Mouse (Mus musculus) gonadal fat pad, adult 2 months (tissue): ENCODE data around the gene Hnrnpa0. TPM values are rescaled to one million over a fixed set of nuclear protein-coding genes. Genes with fewer than 3 reads are reported as not detected.
"Not testable (repeated sequence)": the region's sequence is repeated elsewhere in the genome, so short reads cannot be mapped to it uniquely, and the experiment has no call there.

ENCODE experiments used
- DNase-seq: peaks from one replicate; pipeline ENCODE4 v3.0.0-alpha.2; 2012; ENCODE audit warnings: low read depth
- polyA plus RNA-seq: library from polyadenylated mRNA; depleted of rRNA; stranded (reverse); fragments of >200 nt; gene quantifications from 2 replicates; pipeline ENCODE4 v1.2.3, GENCODE M21; 2012; rRNA removed

The Hnrnpa0 gene
- polyA plus RNA-seq: 41.5 and 60.4 TPM in 2 replicates

DNA sequence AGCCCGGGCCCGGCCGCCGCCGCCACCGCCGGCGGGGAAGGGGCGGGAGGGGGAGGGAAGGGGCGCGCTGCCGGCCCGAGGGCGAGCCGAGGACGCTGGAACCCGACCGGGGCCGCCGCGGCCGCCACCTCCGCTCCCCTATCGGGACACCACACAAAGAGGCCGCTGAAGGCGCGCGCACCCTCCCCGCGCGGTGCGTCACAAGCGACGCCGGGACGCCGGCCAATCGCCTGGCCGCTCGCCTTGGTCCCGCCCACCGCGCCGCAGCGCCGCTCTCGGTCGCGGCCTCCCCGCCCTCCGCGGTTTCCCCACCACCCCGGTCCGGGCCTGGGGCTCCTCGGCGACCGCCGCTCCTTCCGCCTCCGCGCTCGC lies at the start of gene Hnrnpa0:
Gene Hnrnpa0 (minus strand): TSS at position 161 of the 372 bp plus-strand sequence.
- DNase-seq: no peak

DNA sequence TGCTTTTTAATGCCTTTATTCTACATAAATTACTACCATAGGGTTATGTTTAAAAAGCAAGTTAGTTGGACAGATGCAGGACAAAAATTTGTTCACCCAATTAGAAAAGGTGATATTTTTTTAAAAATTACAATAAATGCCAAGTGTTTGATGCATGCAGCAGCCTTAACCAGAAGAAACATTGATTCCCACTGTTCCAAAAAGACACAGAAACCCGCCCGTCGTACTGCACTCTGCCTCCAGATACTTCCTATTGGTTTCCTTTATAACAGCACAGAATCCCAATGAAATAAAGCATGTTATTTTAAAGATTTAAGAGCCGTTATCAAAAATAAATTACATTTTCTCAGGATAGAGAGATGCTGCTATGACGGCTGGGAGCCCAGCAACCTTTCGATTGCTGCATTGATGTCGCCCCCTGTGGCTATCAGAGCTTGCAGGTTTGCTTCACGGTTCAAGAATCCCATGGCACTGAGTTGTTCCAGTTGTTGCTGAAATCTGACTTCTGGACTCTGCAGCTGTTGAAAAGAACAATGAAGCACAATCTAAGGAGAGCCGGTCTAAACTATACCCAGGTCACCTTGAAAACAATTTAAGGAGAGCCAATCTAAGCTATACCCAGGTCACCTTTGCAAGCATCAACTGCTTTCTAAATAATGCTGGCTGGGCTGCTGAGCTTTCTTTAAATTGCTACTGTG lies 49.3 kb upstream of the Hnrnpa0 start:
- DNase-seq: no peak

DNA sequence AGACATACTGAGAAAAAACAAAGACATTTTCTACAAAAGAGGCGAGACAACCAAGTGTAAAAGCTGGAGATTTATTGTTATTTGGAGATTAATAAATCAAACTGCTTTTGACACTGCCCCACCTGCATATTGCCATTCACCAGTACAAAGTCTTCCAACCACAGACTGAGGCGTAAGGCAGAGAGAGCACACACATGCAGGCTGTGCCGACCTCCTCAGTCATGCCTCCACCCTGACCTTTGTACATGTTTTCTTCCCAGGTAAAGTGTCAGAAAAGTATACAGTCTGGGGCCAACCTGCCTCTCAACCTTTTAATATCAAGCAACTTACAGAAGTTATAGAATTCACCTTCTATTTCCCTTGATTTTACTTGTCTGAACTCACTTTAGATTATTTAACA lies 47.7 kb upstream of the Hnrnpa0 start:
- no peak for DNase-seq

DNA sequence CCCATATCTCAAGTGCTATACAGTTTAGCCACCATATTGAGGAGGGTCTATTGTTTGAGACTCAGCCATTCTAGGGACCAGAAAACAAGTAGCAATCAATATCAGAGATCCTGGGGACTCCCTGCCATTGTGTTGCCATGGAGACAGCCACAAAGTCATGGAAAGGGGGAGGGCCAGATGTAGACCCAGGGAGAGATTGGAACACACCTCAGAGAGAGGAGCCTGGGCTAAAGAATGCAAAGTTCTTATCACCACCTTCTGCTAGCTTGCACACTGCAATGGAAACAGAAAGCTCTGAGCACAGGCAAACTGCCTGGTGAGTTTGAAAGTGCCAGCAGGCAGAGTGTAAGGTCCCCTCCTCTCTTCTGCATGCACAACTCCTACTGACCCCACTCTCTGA lies 39.8 kb upstream of the Hnrnpa0 start:
- DNase-seq: no peak

DNA sequence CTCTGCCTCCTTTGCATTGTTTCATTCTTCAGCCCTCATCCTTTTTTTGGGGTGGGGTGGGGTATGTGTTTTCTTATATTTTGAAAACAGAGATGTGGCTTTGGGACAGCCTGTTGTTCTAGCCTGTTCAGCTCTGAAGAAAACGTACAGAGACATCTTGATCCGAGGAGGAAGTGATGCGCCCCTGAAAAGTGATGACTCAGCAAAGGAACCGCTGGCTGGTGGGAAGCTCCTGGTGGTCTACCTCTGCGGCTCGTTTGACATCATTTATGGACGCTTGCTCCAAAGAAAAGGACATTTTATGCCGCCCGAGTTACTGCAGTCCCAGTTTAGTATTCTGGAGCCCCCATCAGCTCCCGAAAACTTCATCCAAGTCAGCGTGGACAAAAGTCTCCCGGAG lies 35.0 kb upstream of the Hnrnpa0 start:
- DNase-seq: no peak

DNA sequence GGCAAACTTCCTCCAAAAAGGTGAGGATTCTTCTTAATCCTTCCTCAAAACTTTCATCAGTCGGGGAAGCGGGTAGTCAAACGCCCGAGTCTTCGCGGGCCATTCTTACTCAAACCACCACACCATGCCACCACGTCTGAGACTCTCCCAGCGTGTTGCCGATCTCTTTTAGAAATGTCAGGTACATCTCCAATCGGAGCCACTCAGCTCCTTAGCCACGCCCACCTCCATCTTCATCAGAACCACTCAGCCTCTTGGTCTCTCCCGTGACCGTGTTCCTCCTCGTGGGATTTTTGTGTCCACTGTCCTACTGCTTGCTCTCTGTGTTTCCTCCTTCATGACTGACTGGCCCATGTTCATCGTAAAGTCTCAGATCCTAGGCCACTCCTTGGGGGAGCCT lies 32.4 kb upstream of the Hnrnpa0 start:
- DNase-seq: no peak

DNA sequence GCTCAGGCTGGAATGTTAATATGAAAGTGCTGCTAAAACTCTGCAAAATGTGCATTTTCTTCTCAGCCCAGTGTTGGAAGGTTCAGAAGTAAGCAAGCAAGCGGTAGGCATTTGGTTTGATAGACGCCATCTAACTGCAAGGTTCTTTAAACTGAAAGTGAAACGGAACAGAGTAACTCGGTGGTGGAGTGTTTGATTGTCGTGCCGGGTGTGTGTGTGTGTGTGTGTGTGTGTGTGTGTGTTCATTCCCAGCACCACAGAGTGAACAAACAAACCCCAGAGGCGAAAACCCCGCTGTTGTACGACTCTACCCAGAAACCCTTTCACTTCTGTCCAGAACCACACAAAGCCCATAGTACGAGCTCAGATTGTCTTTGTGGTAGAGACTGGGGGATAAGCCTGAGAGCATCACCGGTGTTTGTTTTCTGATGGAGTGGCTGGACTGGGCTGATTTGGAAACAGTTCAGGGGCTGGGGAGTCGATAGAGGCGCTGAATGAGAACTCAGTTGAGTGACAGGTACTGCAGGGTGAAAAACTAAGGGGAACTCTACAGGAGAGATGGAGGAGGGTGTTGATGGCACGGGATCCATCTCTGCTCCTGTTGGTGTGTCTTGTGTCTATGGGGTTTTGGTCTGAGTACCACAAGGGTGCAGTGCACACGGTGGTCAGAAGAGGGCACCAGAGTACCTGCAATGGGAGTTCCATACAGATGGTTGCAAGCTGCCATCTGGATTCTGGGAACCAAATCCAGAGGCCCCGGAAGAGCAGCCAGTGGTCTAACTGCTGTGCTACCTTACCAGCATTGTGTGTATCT lies 29.9 kb upstream of the Hnrnpa0 start:
- no peak for DNase-seq

DNA sequence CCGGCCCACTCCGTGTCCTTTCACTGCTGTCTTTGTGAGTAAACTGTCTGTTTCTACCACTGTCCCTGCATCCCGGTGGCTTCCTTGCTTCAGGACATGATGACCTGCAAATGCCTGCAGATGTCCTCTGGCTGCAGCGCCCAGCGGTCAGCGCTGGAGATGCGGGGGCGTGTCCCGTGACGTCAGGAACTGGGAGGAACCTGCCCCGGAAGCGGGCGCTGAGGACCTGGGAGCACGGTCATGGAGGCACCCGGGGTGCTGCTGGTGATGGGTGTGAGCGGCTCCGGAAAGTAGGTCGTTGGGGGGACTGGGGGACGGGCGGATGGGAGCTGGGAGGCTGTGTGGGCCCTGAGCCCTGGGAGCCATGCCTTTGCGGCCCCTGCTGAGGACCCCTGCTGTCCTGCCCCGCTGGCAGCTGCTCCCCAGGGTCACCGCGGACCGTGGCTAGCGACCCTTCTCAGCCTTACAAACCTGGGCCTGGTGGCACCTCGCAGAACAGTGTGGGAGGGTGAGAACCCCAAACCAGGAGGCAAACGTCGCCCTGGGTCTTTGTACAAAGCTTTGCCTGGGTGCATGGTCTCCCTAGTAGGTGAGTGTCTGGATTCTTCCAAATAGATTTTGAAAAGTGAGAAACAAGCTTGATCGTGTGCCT lies 29.2 kb upstream of the Hnrnpa0 start, which contains the start of gene Idnk:
Gene Idnk (plus strand): TSS at position 203 of the 652 bp plus-strand sequence.
- no peak for DNase-seq

DNA sequence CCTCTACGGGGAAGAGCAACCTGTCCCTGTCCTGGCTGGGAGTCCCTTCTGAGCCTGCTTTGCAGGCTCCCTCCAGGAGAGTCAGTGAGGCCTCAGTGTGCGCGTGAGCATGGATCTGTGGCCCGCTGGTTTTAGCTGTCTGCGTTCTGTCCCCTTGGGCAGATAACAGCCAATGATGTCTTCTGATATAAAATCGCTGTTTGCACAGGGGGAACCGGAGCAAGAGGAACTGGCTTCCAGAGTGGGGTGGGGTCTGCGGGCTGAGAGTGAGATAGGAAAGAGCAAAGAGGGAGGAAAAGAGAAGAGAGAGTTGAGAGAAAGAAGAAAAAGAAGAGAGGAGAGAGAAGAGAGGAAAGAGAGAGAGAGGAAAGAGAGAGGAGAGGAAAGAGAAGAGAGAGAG lies 28.7 kb upstream of the Hnrnpa0 start:
- no peak for DNase-seq

DNA sequence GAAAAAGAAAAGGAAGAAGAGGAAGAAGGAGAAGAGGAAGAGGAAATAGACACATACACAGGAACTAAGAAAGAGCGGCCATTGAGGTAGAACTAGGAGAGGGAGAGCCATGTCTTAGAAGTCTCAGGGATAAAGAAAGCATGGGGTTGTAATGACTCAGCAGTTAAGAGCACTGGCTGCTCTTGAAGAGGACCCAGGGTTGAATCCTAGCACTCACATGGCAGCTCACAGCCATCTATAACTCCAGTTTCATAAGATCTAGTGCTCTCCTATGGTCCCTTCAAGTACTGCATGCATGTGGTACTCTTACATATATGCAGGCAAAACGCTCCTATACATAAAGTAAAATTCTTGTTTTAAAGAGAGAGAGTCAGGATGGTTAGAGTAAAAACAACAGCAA lies 27.7 kb upstream of the Hnrnpa0 start:
- no peak for DNase-seq

DNA sequence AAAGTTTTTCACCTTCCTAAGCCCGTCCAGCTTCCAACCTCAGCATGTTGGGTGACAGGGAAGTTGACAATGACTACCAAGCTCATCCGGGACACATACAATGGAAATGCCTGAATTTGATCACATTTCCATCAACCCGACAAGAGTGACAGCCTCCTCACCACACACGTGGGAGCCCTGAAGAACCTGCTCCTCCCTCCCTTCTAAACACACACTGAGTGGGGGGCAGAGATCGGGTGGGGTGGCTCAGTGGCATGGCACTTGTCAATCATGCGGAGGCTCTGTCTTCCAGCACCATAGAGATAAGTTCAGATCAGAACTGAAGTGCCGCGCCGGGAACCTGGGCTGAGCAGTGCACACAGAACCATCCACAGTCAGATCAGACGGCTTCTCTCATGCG lies 22.1 kb upstream of the Hnrnpa0 start:
- DNase-seq: no peak

DNA sequence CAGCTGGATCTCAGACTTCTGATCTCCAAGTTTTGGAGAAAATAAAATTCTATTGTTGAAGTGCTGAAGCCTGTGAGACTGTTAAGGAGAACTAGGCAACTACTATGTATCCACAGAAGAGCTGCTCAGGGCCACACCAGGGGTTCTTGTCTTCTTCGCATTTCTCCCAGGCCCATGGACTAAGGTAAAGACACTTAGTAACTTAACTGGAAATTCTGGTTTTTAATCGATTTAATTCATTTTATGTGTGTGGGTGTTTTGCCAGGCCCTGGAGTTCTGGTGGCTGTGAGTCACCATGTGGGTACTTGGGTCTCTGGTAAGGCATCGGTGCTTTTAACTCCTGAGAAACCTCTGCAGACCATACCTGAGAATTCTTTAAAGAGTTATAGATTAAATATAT lies 21.3 kb upstream of the Hnrnpa0 start:
- no peak for DNase-seq

DNA sequence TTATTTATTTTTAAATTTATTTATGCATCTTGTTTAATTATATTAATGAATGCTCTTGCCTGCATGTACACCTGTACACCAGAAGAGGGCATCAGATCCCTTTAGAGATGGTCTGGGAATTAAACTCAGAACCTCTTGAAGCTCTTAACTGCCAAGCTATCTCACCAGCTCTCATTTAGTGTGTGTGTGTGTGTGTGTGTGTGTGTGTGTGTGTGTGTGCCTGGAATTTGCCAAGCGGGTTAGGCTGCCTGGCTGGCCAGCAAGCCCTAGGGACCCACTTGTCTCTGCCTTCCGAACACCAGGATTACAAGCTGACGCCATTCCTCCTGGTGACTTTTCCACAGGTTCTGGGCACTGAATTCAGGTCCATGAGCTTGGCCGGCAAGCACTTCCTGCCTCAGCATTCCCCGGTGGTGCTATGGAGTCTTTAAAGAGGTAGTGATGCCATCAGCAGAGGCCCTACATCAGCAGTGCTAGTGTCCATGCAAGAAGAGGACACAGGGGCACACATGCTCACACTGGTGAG lies 20.7 kb upstream of the Hnrnpa0 start:
- DNase-seq: no peak

DNA sequence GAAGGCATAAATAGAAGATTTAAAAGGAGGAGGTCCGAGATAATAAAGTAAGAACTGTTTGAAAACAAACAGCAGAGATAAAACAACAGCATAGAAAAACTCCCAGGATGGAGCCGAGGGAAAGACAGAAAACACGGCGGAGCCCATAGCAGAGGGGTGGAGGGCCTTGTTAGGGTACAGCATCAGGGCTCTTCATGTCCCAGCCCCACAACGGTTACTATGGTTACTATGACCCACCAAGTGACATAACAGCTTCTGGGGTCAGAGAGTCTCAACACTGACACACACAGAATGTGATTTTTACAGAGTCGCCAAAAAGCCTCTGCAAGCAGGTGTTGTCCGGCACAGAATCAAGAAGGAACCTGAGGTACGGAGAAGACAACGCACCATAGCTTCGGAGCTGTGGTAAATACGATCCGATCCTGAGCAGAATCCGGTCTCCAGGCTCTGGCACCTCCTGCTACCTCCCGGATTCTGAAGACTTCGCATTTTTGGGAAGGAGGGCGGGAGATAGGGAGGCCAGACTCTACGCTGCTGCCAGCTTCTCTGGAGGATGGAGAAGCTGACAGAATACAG lies 20.0 kb upstream of the Hnrnpa0 start:
- DNase-seq: no peak

DNA sequence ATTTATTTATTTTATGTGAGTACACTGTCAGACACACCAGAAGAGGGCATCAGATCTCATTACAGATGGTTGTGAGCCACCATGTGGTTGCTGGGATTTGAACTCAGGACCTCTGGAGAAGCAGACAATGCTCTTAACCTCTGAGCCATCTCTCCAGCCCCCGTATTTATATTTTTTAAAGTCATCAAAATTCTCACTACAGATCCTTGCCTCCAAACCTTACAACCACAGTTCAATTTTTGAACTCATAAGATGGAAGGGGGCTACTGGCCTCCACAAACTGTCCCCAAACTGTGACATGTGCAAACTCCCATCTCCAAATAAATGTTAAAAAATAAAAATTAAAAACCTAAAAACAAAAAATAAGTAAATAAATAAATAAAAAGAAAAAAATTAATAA lies 19.4 kb upstream of the Hnrnpa0 start:
- no peak for DNase-seq

DNA sequence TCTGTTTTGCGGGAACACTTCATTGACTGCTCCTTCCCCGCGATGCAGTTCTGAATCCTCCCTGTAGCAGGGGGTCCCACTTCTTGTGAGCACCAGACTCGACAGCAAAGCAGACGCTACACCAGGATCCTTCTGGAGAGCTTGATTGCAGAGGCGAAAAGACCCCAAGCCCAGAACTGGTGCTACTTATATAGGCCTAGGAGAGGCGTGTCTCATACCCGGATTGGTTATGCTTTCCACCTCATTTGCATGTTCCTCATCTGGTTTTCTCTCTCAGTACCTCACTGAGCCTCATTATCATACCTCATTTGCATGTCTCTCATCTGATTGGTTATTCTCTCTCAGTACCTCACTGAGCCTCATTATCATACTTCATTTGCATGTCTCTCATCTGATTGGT lies 18.2 kb upstream of the Hnrnpa0 start:
- not testable (repeated sequence) for DNase-seq

DNA sequence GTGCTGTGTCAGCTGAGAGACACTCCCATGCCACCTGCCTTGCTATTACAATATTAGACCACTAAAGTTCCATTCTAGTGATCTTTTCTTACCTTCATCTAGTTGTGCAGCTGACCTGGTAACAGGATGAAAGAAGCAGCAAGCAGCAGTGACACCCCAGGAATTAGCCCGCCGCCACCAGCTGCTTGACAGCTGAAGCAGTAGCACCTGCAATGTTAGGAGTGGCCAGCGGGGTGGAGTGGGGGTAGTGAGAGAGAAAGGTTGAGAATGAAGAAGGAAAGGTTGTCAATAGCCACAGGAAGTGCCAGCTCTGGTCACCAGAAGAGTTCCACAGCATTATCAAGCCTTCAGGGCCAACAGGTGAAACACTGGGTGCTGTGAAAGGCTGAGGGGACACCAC lies 3.3 kb upstream of the Hnrnpa0 start:
- no peak for DNase-seq

DNA sequence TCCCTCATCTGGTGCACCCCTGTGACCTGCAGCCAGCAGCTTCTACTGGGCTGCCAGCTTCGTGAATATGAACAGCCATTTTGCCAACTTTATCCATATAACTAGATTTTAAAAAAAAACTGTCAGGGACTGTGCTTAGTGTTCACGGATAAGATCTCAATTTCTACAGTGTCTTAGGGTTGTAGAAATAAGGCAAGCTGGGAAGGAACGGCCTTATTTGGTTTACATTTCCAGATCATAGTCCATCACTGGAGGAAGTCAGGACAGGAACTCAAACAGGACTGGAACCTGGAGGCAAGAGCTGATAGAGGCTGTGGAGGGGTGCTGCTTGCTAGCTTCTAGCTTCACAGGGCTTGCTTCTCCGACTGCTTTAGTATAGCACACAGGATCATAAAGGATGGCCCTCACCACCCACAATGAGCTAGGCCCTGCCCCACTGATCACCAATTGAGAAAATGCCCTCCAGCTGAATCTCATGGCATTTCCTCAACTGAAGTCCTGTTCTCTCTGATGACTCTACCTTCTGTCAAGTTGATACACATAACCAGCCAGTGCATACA lies 1.4 kb upstream of the Hnrnpa0 start:
- DNase-seq: no peak

DNA sequence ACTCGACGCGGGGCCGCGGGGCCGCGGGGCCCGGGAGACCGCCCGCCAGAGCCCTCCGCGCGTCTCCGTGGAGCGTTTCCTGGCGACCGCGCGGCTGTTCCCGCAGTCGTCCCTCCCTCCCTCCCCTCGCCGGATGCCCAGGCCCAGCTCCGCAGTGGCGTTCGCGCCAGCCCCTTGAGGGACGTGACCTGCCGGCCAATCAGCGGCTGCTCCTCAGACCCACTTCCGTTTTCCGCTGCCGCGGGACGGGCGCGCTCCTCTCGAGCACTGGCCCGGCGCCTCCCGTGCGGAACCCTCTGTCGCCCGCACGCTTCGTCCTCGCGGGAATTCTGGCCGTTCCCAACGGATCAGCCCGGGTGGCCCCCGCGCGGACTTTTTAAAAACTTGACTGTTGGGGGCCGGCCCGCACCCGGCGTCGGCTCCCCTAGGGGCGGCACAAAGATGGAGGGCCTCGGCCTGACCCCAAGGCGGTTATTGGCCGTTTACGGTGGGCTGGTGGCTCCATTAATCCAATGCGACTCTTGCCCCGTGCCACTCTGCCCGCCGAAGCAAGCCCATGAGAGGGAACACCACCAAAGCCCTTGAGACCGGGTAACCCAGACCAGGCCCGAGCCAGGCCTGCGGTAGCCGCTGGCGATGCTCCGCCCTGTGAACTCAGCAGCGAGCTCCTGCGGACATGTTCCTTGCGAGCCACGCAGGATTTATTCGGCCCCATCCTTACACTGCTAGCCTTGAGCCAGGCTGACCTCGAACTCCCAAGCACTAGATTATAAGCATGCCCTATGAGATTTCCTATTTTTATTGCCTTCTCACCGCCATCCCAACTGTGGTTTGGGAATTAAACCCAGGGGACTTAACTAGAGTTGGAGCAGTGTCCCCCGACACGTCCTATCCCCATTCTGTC lies 664 bp upstream of the Hnrnpa0 start:
- no peak for DNase-seq

DNA sequence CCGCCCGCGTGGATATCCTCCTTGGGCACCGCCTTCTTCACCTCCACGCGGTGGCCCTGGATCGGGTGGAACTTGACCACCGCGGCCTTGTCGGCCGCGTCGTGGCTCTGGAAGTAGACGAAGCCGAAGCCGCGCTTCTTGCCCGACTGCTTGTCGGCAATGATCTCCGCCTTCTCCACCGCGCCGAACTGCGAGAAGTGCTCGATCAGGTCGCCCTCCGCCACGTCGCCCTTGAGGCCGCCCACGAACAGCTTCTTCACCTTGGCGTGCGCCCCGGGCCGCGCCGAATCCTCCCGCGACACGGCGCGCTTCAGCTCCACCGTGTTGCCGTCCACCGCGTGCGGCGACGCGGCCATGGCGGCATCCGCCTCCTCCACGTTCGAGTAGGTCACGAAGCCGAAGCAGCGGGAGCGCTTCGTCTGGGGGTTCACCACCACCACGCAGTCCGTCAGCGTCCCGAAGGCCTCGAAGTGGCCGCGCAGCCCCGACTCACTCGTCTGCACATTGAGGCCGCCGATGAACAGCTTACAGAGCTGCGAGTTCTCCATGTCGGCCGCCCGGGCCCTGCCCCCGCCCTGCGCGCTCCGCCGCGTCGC lies 492 bp downstream of the Hnrnpa0 start:
- no peak for DNase-seq
